Mouse (Mus musculus) liver, embryonic 14.5 days (tissue): Measurements from ENCODE around the gene Nelfcd.

Experiments
- CTCF ChIP-seq: IDR thresholded peaks from 2 replicates; pipeline ENCODE4 v1.5.1; 2016; ENCODE audit warnings: antibody characterized with exemption, low read depth, control low read depth
- EP300 ChIP-seq: IDR thresholded peaks from 2 replicates; pipeline ENCODE4 v1.6.1; 2016; ENCODE audit warnings: antibody characterized with exemption, low read depth

GRCm38 (mm10) chr2:174442460-174442859, 26.9 kb downstream of the Nelfcd start:
- TF ChIP-seq CTCF: no peak
- TF ChIP-seq EP300: no peak
